Mouse (Mus musculus) cerebellum, postnatal 36 days (tissue): ENCODE results near the gene Hbs1l.
A peak's percentile ranks its signal among the peaks of the same experiment; 100 is the strongest.

Experiments
- DNase-seq, 2 experiments: peaks; one replicate each; pipeline ENCODE4 v3.0.0; 2021 to 2022; ENCODE audit warnings: mixed read lengths in 2 of 2

Hbs1l gene

DNA sequence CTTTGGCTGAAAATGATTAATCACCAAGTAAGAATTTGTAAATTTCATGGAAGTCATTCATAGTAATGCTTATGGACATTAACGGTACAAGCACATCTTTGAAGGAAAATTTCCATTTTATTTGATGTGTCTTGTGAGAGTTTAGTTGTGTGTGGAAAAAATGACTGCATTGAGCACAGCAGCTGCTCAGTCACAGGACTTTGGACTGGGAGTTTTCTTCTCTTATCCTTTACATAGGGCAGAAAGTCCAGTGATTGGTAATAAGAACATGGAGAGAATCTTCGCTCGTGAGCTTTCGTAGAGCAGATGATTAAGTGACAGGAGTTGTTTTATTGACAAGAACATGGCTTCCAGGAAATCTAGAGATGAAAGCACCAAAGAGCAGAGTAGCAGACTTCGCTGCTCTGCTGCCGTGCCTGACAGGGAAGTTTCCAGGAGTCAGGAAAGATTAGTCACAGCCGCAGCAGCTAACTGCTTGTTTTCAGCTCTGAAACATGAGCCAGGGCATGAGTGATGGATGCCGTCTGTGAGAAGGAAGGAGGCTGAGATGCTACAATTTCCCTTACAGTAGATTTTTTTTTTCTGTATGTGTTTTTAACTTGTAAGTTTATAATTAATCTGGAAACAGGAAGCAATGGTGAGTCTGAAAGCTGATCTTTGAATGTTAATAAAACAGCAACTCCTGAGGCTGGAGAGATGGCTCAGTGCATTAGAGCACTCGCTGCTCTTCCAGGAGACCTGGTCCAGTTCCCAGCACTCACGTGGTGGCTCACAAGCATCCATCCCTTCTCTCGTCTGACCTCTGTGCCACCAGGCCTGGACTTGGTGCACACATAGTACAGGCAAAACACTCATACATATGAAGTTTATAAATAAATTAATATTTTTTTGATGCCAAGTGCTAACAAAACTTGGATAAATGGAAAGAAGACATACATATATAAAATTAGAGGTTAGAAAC is 9.2 kb downstream of the Hbs1l start:
- DNase-seq, result no peak

DNA sequence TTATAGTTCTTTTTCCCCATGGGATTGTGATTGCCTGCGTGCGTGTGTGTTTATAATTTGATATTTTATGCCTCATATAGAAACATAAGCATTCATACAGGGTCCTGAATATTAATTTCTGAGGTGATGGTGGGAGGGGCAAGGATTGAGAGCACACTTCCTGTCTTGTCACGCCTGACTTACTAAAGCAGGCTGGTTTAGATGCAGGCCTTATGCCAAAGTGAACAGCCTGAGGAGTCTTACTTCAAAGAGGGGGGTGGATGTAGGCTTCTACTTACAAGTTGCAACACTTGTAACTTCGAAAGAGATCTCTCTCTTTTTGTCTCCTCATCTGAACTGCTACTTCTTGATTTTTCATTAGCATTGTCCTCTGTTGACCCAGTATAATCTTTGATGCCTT is 18.0 kb downstream of the Hbs1l start:
- no peak for DNase-seq

DNA sequence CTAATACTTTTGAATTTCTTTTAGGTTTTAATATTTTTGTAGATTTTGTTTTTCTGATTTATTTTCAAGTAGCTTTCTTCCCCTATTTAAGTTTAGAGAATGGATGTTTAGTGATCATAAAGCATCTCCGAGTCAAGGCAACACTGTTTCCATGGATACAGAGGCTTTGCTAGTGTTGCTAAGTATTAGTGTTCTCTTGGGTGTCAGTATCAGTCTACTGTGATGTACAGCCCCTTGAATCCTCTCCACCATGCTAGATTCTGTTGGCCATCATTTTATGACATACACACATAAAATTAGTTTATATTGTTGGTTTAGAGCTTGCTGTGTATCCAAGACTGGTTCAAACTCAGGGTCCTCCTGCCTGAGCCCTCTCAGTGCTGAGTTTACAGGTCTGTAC is 20.3 kb downstream of the Hbs1l start:
- no peak for DNase-seq

GRCm38 (mm10) chr10:21318250-21318649 is 22.5 kb downstream of the Hbs1l start:
- DNase-seq, result no peak

DNA sequence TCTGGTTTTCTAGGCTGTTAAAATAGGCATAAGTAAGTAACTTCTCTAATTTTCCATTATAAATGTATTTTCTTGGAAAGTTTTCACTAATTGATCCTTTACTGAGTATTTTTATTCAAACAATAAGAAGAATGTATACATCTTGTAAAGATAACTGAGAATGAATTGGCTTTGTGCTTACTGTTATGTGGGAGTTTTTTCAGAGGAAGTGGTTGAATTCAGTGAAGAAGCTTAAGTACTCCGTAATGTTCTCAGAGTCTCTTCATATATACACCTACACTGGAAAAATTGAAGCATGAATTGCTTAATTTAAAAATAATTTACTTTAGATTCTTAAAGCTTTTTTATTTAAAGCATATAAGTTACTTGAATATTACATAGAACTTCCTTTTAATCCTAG is 23.2 kb downstream of the Hbs1l start:
- no peak for DNase-seq

- no peak for DNase-seq
Measured at GRCm38 (mm10) chr10:21320601-21321000, 24.8 kb downstream of the Hbs1l start.

DNA sequence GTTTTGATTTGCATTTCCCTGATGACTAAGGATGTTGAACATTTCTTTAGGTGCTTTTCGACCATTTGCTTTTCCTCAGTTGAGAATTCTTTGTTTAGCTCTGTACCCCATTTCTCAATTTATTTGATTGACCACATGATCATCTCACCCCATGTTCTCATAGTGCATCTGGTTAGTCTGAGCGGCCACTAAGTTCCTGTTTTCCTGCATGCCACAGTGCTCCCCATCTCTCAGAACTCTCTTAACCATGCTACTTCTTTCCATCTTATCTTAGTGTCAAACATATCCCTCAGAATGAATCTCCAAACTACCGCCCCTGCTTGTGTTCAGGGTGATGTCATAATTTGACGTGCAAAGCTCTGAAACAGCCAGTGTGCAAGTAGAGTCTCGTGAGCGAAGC is 30.6 kb downstream of the Hbs1l start:
- no peak for DNase-seq

GRCm38 (mm10) chr10:21327605-21328135 is 31.9 kb downstream of the Hbs1l start:
- DNase-seq, result no peak

- DNase-seq, result no peak
Measured at GRCm38 (mm10) chr10:21334349-21335105, 38.7 kb downstream of the Hbs1l start.

DNA sequence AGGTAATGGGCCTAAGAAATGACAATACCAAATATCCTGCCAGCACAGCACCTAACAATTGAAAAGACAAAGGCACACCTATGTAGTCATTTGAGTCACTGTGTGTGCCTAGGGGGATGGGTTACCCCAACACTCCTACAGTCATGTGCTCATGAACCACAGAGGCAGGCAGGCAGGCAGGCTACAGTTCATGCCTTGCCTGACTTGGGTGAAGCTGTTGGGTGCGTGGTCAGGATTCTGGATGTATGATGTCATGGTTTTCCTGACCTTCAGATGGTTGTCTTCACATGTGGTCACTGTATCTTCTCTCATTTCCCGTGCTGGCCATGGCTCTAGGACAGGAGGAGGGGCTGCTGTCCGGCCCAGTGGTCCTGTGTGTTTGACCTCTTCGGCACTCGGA is 39.8 kb downstream of the Hbs1l start:
- no peak for DNase-seq

DNA sequence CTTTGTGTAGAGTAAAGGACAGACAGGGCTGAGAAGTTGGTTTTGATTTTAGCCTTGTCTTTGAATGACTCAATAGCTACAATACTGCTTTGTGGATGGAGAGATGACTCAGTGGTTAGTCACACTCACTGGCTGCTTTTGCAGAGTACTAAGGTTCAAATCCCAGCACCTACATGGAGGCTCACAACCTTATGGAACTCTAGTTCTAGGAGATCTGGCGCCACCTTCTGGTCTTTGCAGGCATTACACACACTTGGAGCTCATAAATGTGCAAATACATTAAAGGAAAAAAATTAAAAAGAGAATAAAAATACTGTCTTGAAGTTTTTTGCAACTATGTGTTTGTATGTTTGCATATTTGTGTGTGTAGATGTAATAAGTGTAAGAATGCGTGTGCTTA is 41.4 kb downstream of the Hbs1l start:
- DNase-seq, result no peak

GRCm38 (mm10) chr10:21341706-21342105 is 45.9 kb downstream of the Hbs1l start:
- no peak for DNase-seq

GRCm38 (mm10) chr10:21342331-21343005 is 46.7 kb downstream of the Hbs1l start:
- DNase-seq, result no peak

- DNase-seq, result peak in 1 of 2 experiments; percentile 15
Measured at GRCm38 (mm10) chr10:21347332-21347731, 51.6 kb downstream of the Hbs1l start.

- DNase-seq, result no peak
Measured at GRCm38 (mm10) chr10:21349449-21349848, 53.7 kb downstream of the Hbs1l start.

- DNase-seq, result no peak
Measured at GRCm38 (mm10) chr10:21349946-21350345, 54.2 kb downstream of the Hbs1l start.

GRCm38 (mm10) chr10:21350531-21351515 is 55.0 kb downstream of the Hbs1l start:
- DNase-seq, result no peak

GRCm38 (mm10) chr10:21351766-21352165 is 56.0 kb downstream of the Hbs1l start:
- no peak for DNase-seq

- DNase-seq, result no peak
Measured at GRCm38 (mm10) chr10:21353890-21354289, 58.1 kb downstream of the Hbs1l start.

DNA sequence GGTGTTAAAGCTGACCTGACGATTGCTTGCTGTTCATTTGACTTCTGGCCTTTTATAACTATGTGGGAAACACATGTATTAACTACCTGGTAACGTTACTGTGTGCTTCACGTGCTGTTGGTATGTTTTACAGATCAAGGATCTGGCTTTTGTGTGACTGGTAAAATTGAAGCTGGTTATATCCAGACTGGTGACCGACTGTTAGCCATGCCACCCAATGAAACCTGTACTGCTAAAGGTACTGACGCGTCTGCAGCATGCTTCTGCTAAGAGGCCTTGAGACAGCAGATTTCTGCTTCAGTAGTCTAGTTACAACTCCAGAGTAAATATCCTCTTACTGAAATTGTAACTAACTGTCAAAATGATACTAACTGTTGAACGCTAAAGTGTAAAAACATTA is 58.7 kb downstream of the Hbs1l start:
- DNase-seq, result no peak

DNA sequence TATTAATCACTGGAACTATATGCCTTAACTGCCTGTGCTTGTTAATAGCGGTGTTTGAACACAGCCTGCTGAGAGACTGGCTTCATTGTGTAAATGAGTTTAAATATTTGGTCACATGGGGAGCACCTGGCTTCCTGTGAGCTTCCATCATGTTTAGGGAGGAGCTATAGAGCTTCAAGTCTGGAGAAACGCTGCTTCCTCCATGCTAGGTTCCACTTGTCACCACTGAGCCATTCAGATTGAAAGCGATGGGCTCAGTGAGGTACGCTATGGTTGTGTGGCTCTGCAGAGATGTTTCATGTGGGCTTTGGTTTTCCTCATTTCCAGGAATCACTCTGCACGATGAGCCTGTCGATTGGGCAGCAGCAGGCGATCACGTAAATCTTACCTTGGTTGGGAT is 62.2 kb downstream of the Hbs1l start:
- DNase-seq, result no peak

DNA sequence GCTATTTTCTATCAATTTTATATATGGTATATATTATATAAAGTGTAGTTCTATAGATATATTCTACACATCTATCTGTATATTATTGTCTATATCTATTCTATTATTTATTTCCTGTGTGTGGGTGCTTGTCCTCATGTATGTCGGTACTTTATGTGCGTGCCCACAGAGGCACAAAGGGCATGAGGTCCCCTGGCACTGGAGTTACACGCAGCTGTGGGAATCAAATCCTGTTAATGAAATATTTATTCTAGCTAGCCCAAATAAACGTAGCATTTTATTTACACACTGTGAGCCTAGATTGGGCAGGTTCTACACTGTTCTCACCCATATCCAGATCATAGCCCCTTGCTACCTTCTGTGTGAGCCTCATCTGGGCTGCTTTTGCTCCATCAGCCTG is 63.3 kb downstream of the Hbs1l start:
- no peak for DNase-seq
